Mouse (Mus musculus) megakaryocyte progenitor cell, adult 5-6 weeks (primary cell): ENCODE measurements around the gene Snorc. TPM values are rescaled to one million over a fixed set of nuclear protein-coding genes. Genes with fewer than 3 reads are reported as not detected.

Experiments used
- ATAC-seq: replicated peaks from 2 replicates; pipeline ENCODE4 v1.8.0; 2016; ENCODE audit warnings: mild to moderate bottlenecking, moderate TSS enrichment, inconsistent platforms; ENCODE audit not compliant: poor library complexity
- total RNA-seq, 2 experiments: library from RNA; stranded (forward) in 1 of 2; stranded (reverse) in 1 of 2; fragments of 157-497, 149-512 nt in 1 of 2; fragments of 200-1000 nt in 1 of 2; gene quantifications; 2 replicates each; pipeline versions ENCODE4 v1.2.3 to v1.2.4; 2015 to 2017

The Snorc gene
- total RNA-seq, 2 experiments from 2014 or later = not detected

DNA sequence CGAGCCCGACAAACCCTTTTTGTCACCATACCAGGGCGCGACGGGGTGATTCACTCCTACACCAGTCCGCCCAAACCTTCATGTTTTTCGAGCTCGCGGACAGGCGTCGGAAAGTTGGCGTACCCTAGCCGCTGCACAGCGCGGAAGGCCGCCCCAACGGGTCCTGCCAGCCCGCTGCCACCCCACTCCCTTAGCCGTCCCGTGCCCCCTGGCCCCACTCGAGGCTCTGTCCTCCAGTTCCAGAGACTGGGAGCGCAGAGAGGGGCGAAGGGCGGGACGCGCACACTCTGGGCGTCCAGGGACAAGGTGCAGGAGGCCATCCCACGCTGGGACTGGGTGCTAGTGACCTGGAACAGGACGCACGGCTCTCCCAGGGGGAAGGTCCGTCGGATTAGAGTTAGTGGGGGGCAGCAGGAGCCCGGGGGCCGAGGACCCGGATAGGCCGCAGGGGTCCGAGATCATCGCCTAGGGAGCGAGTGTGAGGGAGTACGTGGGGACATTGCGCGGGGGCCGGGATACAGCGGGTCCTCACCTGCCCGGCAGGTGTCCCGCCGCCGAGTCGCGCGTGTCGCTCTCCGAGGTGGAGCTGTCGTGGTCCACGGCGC, 39.6 kb downstream of the Snorc start, which contains the start of gene Neu2:
Gene Neu2 (plus strand): TSS at position 329 of the 605 bp plus-strand sequence.
- ATAC-seq = no peak

DNA sequence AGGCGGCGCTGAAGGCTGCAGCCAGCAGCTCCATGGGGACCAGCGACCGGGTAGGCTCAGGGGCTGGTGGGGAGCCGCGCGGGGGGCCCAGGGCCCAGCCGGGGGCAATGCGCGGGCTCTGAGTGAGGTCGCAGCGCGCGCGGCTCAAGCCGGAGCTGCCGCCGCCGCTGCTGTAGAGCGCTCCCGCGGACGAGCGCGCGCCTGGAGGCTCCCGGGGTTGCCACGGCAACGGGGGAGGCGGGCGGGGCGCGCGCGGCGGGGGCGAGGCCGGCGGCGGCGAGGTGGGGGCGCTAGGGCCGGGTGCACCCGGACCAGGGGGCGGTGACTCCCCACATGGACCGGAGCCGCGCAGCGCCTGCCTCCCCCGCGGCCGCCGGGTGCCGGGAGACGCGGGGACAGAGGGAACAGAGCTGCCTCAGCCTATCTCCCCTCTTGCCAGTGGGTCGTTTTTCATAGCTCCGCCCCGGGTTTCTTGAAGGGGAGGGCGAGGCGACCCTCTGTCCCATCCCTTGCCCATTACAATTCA, 40.2 kb downstream of the Snorc start:
- no peak for ATAC-seq

DNA sequence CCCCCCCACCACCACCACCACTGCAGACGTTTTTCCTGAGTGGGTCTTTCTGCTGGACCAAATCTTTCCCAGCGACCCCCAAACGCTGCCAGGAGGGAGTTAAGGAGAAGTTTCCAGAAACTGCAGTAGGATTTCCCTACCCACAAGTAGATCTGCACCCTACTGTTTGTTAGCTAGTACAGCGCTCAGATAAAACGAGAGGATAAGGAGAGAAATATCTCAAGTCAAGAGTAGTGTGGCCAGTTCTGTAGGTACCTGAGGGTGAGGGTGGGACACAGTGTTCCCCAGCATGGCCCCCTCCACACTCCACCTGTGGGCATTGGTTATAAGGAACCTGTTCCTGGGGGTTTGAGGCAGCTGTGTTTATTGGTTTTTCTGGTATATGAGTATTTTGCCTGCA, 40.8 kb downstream of the Snorc start:
- ATAC-seq = no peak

DNA sequence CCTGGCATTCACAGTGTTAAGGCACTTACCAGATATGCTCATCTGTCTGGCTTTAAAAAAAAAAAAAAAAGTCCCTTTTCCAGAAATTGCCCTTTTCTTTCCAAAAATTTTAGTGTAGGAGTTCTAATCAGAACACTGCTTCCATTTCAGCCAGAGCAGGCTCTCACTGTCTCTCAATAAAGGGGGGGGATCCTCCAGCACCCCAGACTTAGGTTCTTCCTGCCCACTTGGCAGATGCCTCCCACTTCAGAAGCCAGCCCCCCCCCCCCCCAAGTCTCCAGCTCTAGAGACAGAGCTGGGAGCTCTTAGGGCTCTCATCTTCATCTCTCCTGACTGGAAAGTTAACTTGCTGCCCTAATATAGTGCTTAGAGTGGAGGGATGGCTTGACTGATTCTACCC, 50.4 kb downstream of the Snorc start:
- ATAC-seq = no peak

DNA sequence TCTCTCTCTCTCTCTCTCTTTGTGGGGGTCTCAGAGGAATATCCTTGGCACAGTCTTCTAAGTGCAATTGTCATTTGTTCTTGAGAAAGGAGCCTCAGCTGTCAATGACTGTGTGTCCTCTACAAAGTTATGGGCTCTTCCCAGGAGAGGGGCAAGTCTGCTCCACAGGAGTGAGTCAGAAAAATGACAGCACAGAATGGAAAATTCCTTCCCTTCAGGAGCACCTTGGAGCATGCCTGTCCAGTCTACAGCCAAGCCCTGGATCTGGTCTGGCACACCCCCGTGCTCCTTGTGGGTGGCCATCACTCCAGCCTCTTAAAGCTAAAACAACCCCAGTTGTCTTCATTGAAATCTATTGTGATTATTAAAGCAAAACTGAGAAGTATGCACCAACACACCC, 51.5 kb downstream of the Snorc start:
- no peak for ATAC-seq

DNA sequence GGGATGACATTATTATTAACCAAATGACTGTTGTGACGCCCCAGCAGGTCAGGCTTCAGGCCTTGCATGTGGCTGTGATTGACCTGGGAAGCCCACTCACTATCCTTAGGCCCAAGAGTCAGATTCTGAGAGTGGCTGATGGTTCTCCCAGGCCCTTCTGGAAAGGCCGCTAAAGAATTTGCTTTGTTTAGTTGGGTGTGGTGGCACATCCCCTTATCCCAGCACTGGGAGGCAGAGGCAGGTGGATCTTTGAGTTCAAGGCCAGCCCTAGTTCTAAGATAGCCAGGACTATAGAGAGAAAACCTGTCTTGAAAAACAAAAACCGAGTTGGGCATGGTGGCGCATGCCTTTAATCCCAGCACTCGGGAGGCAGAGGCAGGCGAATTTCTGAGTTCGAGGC, 55.0 kb downstream of the Snorc start:
- no peak for ATAC-seq

Other genes starting within 250 kb of the Snorc start
- not detected in 2 replicates for gene Efhd1, start 205.9 kb upstream of the Snorc start, total RNA-seq (2015)
- gene Efhd1, start 205.9 kb upstream of the Snorc start, total RNA-seq (2017) = not detected in 2 replicates
- 53.5 and 60.7 TPM in 2 replicates for gene Gigyf2, start 143.3 kb upstream of the Snorc start, total RNA-seq (2015)
- gene Gigyf2, start 143.3 kb upstream of the Snorc start, total RNA-seq (2017) = 77.8 and 103 TPM in 2 replicates
- gene Kcnj13, start 75.5 kb upstream of the Snorc start, total RNA-seq (2015) = not detected in 2 replicates
- not detected in 2 replicates for gene Kcnj13, start 75.5 kb upstream of the Snorc start, total RNA-seq (2017)
- gene Neu2, start 39.6 kb downstream of the Snorc start, total RNA-seq (2015) = not detected in 2 replicates
- not detected in 2 replicates for gene Neu2, start 39.6 kb downstream of the Snorc start, total RNA-seq (2017)
- gene Ngef, start 103.6 kb downstream of the Snorc start, total RNA-seq (2015) = not detected in 2 replicates
- gene Ngef, start 103.6 kb downstream of the Snorc start, total RNA-seq (2017) = not detected in 2 replicates
- 57.6 and 66.3 TPM in 2 replicates for gene Inpp5d, start 150.0 kb downstream of the Snorc start, total RNA-seq (2015)
- 67.8 and 85.6 TPM in 2 replicates for gene Inpp5d, start 150.0 kb downstream of the Snorc start, total RNA-seq (2017)